Mouse (Mus musculus) regulatory T cell (primary cell): ENCODE data around the gene Snf8.

Experiments
- in situ Hi-C: fragments of 300-600 bp; cut with MboI, MseI; formaldehyde crosslinking; loops from one replicate; pipeline ENCODE4 v1.15.1; 2025; ENCODE audit warnings: high pct_unique_total_duplicates

Snf8 gene

GRCm38 (mm10) chr11:96034596-96035052, at the start of gene Snf8:
TSS of gene Snf8 (plus strand) at chr11:96034885.
- in situ Hi-C loops = no loop called here

- in situ Hi-C loops = no loop called here
Observed at GRCm38 (mm10) chr11:95987854-95988447, 46.7 kb upstream of the Snf8 start.

GRCm38 (mm10) chr11:95988533-95988932, 46.2 kb upstream of the Snf8 start:
- in situ Hi-C loops = no loop called here

- in situ Hi-C loops = no loop called here
Observed at GRCm38 (mm10) chr11:95989864-95990263, 44.8 kb upstream of the Snf8 start.

GRCm38 (mm10) chr11:95990431-95990830, 44.3 kb upstream of the Snf8 start:
- in situ Hi-C loops = no loop called here

- in situ Hi-C loops = no loop called here
Observed at GRCm38 (mm10) chr11:95990886-95991708, 43.6 kb upstream of the Snf8 start.

GRCm38 (mm10) chr11:95994151-95994550, 40.5 kb upstream of the Snf8 start:
- in situ Hi-C loops = no loop called here

GRCm38 (mm10) chr11:96003100-96003900, 31.4 kb upstream of the Snf8 start:
- in situ Hi-C loops = no loop called here

GRCm38 (mm10) chr11:96003969-96004792, 30.5 kb upstream of the Snf8 start:
- in situ Hi-C loops = no loop called here

GRCm38 (mm10) chr11:96004793-96005402, 29.8 kb upstream of the Snf8 start:
- in situ Hi-C loops = no loop called here

- in situ Hi-C loops = no loop called here
Observed at GRCm38 (mm10) chr11:96005403-96006271, 29.0 kb upstream of the Snf8 start, which contains the start of gene Igf2bp1. TSS of gene Igf2bp1 (minus strand) at chr11:96005940.

GRCm38 (mm10) chr11:96006367-96006851, 28.3 kb upstream of the Snf8 start:
- in situ Hi-C loops = no loop called here

GRCm38 (mm10) chr11:96006852-96007515, 27.7 kb upstream of the Snf8 start:
- in situ Hi-C loops = no loop called here

GRCm38 (mm10) chr11:96007516-96008235, 27.0 kb upstream of the Snf8 start:
- in situ Hi-C loops = no loop called here

- in situ Hi-C loops = no loop called here
Observed at GRCm38 (mm10) chr11:96008827-96009226, 25.9 kb upstream of the Snf8 start.

- in situ Hi-C loops = no loop called here
Observed at GRCm38 (mm10) chr11:96011982-96012381, 22.7 kb upstream of the Snf8 start.

GRCm38 (mm10) chr11:96015421-96015820, 19.3 kb upstream of the Snf8 start:
- in situ Hi-C loops = no loop called here

GRCm38 (mm10) chr11:96017941-96018351, 16.7 kb upstream of the Snf8 start:
- in situ Hi-C loops = no loop called here
